Mouse (Mus musculus) ES-Bruce4 (cell line): ENCODE results near the gene Slc8b1.
A peak's percentile ranks its signal among the peaks of the same experiment; 100 is the strongest.

ENCODE experiments used
- CTCF ChIP-seq: IDR thresholded peaks from one replicate; pipeline ENCODE4 v1.8.1; 2011; ENCODE audit warnings: low read depth, low read length
- POLR2A ChIP-seq: IDR thresholded peaks from one replicate; pipeline ENCODE4 v1.8.1; 2011; ENCODE audit warnings: low read length; ENCODE audit not compliant: insufficient read depth

DNA sequence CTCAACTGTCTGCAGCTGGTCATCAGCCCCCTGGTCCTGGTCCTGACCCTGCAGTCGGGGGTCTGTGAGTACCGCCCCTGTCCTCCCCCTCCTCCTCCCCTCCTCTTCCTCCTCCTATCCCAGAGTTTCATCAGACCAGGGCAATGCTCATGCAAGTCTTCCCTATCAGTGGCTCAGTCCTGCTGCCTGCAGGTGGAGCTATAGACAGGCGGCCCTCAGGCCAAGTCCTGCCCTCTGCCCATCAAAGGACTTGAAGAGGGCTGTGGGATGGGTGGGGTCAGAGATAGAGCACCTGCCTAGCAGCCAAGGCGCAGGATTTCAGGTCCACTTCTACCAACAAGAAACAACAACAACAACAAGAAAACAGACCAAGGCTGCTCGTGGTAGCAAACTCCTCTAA, 14.8 kb downstream of the Slc8b1 start:
- TF ChIP-seq CTCF (peak; percentile 85), POLR2A (no peak)
